Mouse (Mus musculus): ENCODE data around the gene Antxr2. TPM values are rescaled to one million over a fixed set of nuclear protein-coding genes. Genes with fewer than 3 reads are reported as not detected.

The Antxr2 gene
- polyA plus RNA-seq (2017; shearing (Covaris generic)), result 32.7 TPM

DNA sequence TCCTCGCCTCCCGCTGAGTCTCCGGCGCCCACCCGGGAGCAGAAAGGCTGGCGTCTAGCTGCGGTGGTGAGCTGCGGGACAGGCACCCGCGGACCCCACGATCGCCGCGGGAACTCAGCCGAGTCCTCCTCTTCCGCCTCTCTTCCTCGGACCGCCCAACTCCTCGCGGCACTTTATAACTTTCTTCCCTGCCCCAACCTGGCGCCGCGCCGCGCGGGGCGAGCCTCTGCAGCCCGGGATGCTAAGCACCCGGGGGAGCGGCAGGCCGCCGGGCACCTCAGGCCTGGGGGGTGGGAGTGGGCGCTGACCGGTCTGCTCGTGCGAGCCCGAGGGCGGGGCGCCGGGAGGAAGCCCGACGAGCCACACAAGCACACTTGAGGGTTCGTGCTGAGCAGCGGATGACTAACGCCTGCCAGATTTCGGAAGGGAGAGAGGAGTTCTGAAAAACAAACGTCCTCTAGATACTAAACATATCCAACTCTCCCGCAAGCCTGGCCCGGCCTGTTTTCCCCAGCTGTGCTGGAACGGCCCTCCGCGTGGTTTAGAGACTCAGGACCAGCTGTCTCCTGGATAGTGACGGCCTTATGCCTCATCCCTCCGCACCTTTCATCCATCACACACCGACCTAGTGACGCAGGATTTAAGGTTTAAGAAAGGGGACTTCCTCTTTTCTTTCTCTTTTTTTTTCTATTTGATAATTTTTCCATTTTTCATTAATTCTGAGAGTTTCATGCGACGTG, at the start of gene Antxr2:
TSS of gene Antxr2 (minus strand) at position 142 of the 740 bp plus-strand sequence.

Other genes starting within 250 kb of the Antxr2 start
- gene Prdm8, start 136.2 kb upstream of the Antxr2 start, polyA plus RNA-seq (2017; shearing (Covaris generic)), result not detected
- not detected for gene Fgf5, start 223.1 kb upstream of the Antxr2 start, polyA plus RNA-seq (2017; shearing (Covaris generic))

Data from activated CD4-positive, CD25-positive, alpha-beta regulatory T cell, adult 9 weeks (primary cell).